13 mouse cellular contexts compared by ENCODE assay signal in the genomic region with DNA sequence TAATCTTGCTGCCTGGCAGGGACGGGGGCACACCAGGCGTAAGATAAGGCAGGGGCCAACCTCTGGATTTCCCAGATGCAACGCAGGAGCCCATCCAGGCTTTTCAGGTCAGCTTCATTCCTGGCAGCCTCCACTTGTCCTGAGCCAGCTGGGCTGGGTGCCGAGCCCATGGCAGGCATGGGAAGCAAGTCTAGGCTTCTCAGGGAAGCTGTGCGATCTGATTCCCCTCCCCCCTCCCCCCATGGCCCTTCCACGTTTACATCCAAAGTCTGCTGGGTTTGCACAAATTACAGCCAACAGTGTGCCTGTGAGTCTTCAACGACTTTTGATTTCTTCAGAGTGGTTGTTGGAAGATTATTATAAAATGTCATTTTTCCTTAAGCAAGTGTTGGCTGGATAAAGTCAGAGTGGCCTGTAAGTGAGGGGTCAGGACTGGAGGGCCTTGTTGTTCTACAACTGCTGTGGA. TPM values are rescaled to one million over a fixed set of nuclear protein-coding genes. Genes with fewer than 3 reads are reported as not detected.
DNase-seq lines count a peak whose midpoint lies in the region; ATAC-seq lines count a peak whose summit lies in the region.
"Had no signal": no experiment of that assay in that cellular context is flagged by ENCODE, and none has a peak within 500 bp of the region (broad histone marks: within the 10 kb centered on the region; RNA-seq: fewer than 3 reads in every experiment).

No protein-coding gene starts in this region.

- no peak overlapping the region for H3K9ac ChIP-seq in lung, embryonic 16.5 days (ENCODE audit: low read length)

- H3K27me3 ChIP-seq in heart, embryonic 10.5 days (ENCODE audit: insufficient read depth, poor library complexity, severe bottlenecking): peaks cover 6% of the 10 kb centered on the region; the same call in 1 of the 2 replicates
- no peaks in the 10 kb centered on the region for H3K27me3 ChIP-seq in lung, embryonic 16.5 days (ENCODE audit: control insufficient read depth, insufficient read depth, low read depth, low read length)

- 0 out of 2 replicates have a peak, but pooled peaks cover 3% of the 10 kb centered on the region for H3K36me3 ChIP-seq in heart, embryonic 10.5 days
- H3K36me3 ChIP-seq in lung, embryonic 16.5 days (ENCODE audit: control insufficient read depth, insufficient read depth, low read length): no peaks in the 10 kb centered on the region

- no peak overlapping the region for H3K27ac ChIP-seq in heart, embryonic 10.5 days
- H3K27ac ChIP-seq in lung, embryonic 16.5 days (ENCODE audit: low read length): peak overlapping the region; percentile 50
- H3K27ac ChIP-seq: layer of hippocampus, adult 2 months; macrophage had no signal

- DNase-seq in heart, adult 18-20 months: peak; percentile 77 to 78
- no peak for DNase-seq in heart, embryonic 10.5 days (ENCODE audit: low spot score)
- DNase-seq in adipocyte (ENCODE audit: low spot score): peak; percentile 91
- peak; percentile 59 for DNase-seq in gastrocnemius, postnatal 10 days
- DNase-seq in ovary, postnatal 36 days (ENCODE audit: low spot score): no peak
- no peak for DNase-seq in left cerebral cortex, adult 11 months (ENCODE audit: low spot score)
- DNase-seq: spleen, adult 18-20 months had no signal

- peak; percentile 71 for ATAC-seq in lung, embryonic 16.5 days (ENCODE audit: low read depth)

- 72% methylated on average over 7 of the region's 7 CpGs for WGBS in heart, embryonic 10.5 days
- 58% methylated on average over 7 of the region's 7 CpGs for WGBS in lung, embryonic 16.5 days

- H3K4me2 ChIP-seq in lung, embryonic 16.5 days (ENCODE audit: low read depth, low read length): no peak overlapping the region

- H3K4me1 ChIP-seq in heart, embryonic 10.5 days: no peaks in the 10 kb centered on the region
- no peaks in the 10 kb centered on the region; the same call in 1 of the 2 replicates for H3K4me1 ChIP-seq in lung, embryonic 16.5 days (replicated peaks; ENCODE audit: control insufficient read depth, insufficient read depth, low read length)

- no peaks in the 10 kb centered on the region for H3K9me3 ChIP-seq in heart, embryonic 10.5 days
- H3K9me3 ChIP-seq in lung, embryonic 16.5 days (ENCODE audit: control insufficient read depth, low read length): no peaks in the 10 kb centered on the region

- no peak overlapping the region for H3K4me3 ChIP-seq in heart, embryonic 10.5 days
- H3K4me3 ChIP-seq in lung, embryonic 16.5 days (ENCODE audit: low read length): no peak overlapping the region
- H3K4me3 ChIP-seq: layer of hippocampus, adult 2 months had no signal

RNA-seq across cellular contexts. Expression of a gene that starts 13.2 kb away (rescaled TPM):
- total RNA-seq in heart, adult 18-20 months (2021): 100 to 1,000 TPM; 115 to 123 TPM
- 13.8 and 23.3 TPM in 2 replicates for polyA plus RNA-seq in heart, embryonic 10.5 days (2016; fragmentation: Nextera tagmentation; extraction: Ambion mirVana)
- 10 to 100 TPM; 79.3 to 82.1 TPM for total RNA-seq in gastrocnemius, postnatal 10 days (2021)
- polyA plus RNA-seq in lung, embryonic 16.5 days (2015; fragmentation: Nextera tagmentation; extraction: Ambion mirVana): 78.0 and 83.8 TPM in 2 replicates

RNA-seq across cellular contexts. Expression of a gene that starts 46.1 kb away (rescaled TPM):
- total RNA-seq in heart, adult 18-20 months (2021): 1 to 10 TPM; 5.4 to 6.7 TPM
- 0.18 TPM in 1 of 2 replicates, not detected in the other for polyA plus RNA-seq in heart, embryonic 10.5 days (2016; fragmentation: Nextera tagmentation; extraction: Ambion mirVana)
- 1 to 10 TPM; 3.9 to 7.5 TPM for total RNA-seq in gastrocnemius, postnatal 10 days (2021)
- polyA plus RNA-seq in lung, embryonic 16.5 days (2015; fragmentation: Nextera tagmentation; extraction: Ambion mirVana): 0.70 and 1.1 TPM in 2 replicates
- total RNA-seq: granulocyte monocyte progenitor cell, adult 5-6 weeks had no signal
- polyA plus RNA-seq: forebrain, embryonic 11.5 days; limb, embryonic 11.5 days; macrophage had no signal

Comparison
In these comparisons a context has a peak if more than half of its experiments do, and no peak if none do; other contexts are left out.
1. DNase-seq: peak in heart, adult 18-20 months (2 of 2), adipocyte (single experiment) and gastrocnemius, postnatal 10 days (single experiment); none in heart, embryonic 10.5 days (single experiment), ovary, postnatal 36 days (single experiment) and left cerebral cortex, adult 11 months (single experiment).